ENCODE assay signal across 18 mouse cellular contexts in genomic region chr4:45502002-45502401, GRCm38 (mm10). TPM values are rescaled to one million over a fixed set of nuclear protein-coding genes. Genes with fewer than 3 reads are reported as not detected.
A peak's percentile ranks its signal among the peaks of the same experiment; 100 is the strongest.
DNase-seq lines count a peak whose midpoint lies in the region; ATAC-seq and TF ChIP-seq lines count a peak whose summit lies in the region.
"Had no signal": no experiment of that assay in that cellular context is flagged by ENCODE, and none has a peak within 500 bp of the region (broad histone marks: within the 10 kb centered on the region; RNA-seq: fewer than 3 reads in every experiment).

No protein-coding gene starts in this region.

- H3K4me1 ChIP-seq in kidney, embryonic 16.5 days (ENCODE audit: insufficient read depth, low read length): peaks cover 75% of the 10 kb centered on the region
- peaks cover 65% of the 10 kb centered on the region for H3K4me1 ChIP-seq in intestine, embryonic 16.5 days (ENCODE audit: control insufficient read depth, insufficient read depth, low read length)

- no peak for ATAC-seq in kidney, embryonic 16.5 days (ENCODE audit: low FRiP score, low TSS enrichment)
- peak; percentile 55 for ATAC-seq in Patski
- peak; percentile 52 for ATAC-seq in intestine, embryonic 16.5 days
- ATAC-seq: forebrain, embryonic 15.5 days; liver, embryonic 12.5 days had no signal

- no peaks in the 10 kb centered on the region for H3K27me3 ChIP-seq in kidney, embryonic 16.5 days (ENCODE audit: insufficient read depth, low read length)
- no peaks in the 10 kb centered on the region for H3K27me3 ChIP-seq in Patski
- H3K27me3 ChIP-seq in intestine, embryonic 16.5 days (replicated peaks; ENCODE audit: control insufficient read depth, insufficient read depth, low read length): no peaks in the 10 kb centered on the region
- H3K27me3 ChIP-seq: forebrain, embryonic 15.5 days; liver, embryonic 12.5 days; lung, embryonic 15.5 days; neural tube, embryonic 12.5 days had no signal

- no peaks in the 10 kb centered on the region for H3K36me3 ChIP-seq in kidney, embryonic 16.5 days (ENCODE audit: insufficient read depth, low read length)
- H3K36me3 ChIP-seq in intestine, embryonic 16.5 days (ENCODE audit: control insufficient read depth, insufficient read depth, low read length): no peaks in the 10 kb centered on the region
- H3K36me3 ChIP-seq: forebrain, embryonic 15.5 days; lung, embryonic 15.5 days; midbrain, embryonic 10.5 days; neural tube, embryonic 12.5 days had no signal

- POLR2A ChIA-PET in Patski (lab: Charles Lee): interaction anchor here (2.7 kb wide), 1 partner anchor 10 kb away, joined by 13 read pairs; no protein-coding TSS in a partner anchor

- CTCF ChIA-PET in Patski (lab: Charles Lee): interaction anchor here (1.0 to 1.3 kb wide), 2 partner anchors 11 to 26 kb away, joined by 3 read pairs; no protein-coding TSS in a partner anchor

- WGBS in kidney, embryonic 16.5 days: 65% methylated on average over 9 of the region's 9 CpGs
- WGBS in intestine, embryonic 16.5 days: 59% methylated on average over 9 of the region's 9 CpGs

- in situ Hi-C loops in Patski (cut with MboI; ENCODE audit: low pct_unique_long_range_greater_than_20kb): no loop called here

- H3K9ac ChIP-seq in kidney, embryonic 16.5 days (replicated peaks; ENCODE audit: low read length): no peak overlapping the region
- H3K9ac ChIP-seq in intestine, embryonic 16.5 days (ENCODE audit: low read depth, low read length): no peak overlapping the region
- H3K9ac ChIP-seq: forebrain, embryonic 15.5 days; hindbrain, embryonic 14.5 days; lung, embryonic 15.5 days; neural tube, embryonic 12.5 days had no signal

- DNase-seq in kidney, adult 11 months: peak; percentile 73
- DNase-seq in Patski (ENCODE audit: low read depth, low spot score): no peak
- peak; percentile 54 for DNase-seq in lung, postnatal 36 days
- no peak for DNase-seq in right cerebral cortex, postnatal 4 days
- no peak for DNase-seq in layer of hippocampus, adult 9-11 months
- DNase-seq in heart, adult 18-20 months: no peak
- DNase-seq: gastrocnemius, postnatal 36 days; thymus, postnatal 4 days had no signal

- no peak overlapping the region for H3K27ac ChIP-seq in kidney, embryonic 16.5 days (ENCODE audit: low read length)
- H3K27ac ChIP-seq in intestine, embryonic 16.5 days (ENCODE audit: low read length): peak overlapping the region; percentile 47; the same call in 1 of the 2 replicates
- H3K27ac ChIP-seq: forebrain, embryonic 15.5 days; heart, embryonic 10.5 days; hindbrain, embryonic 14.5 days; liver, embryonic 12.5 days; lung, embryonic 15.5 days; midbrain, embryonic 10.5 days; neural tube, embryonic 12.5 days had no signal

- H3K9me3 ChIP-seq in kidney, embryonic 16.5 days (ENCODE audit: low read length): no peaks in the 10 kb centered on the region
- H3K9me3 ChIP-seq in intestine, embryonic 16.5 days (ENCODE audit: control insufficient read depth, low read length): no peaks in the 10 kb centered on the region
- H3K9me3 ChIP-seq: forebrain, embryonic 15.5 days; heart, embryonic 10.5 days; liver, embryonic 12.5 days; lung, embryonic 15.5 days; midbrain, embryonic 10.5 days; neural tube, embryonic 12.5 days had no signal

- H3K4me3 ChIP-seq in kidney, embryonic 16.5 days (ENCODE audit: low read length): no peak overlapping the region
- H3K4me3 ChIP-seq in intestine, embryonic 16.5 days (ENCODE audit: low read length): no peak overlapping the region
- H3K4me3 ChIP-seq: erythroblast, embryonic 14.5 days; forebrain, embryonic 15.5 days; heart, embryonic 10.5 days; liver, embryonic 12.5 days; lung, embryonic 15.5 days; midbrain, embryonic 10.5 days; neural tube, embryonic 12.5 days had no signal

- TF ChIP-seq CTCF in Patski (IDR thresholded peaks at IDR 0.05): no peak

- H3K4me2 ChIP-seq in kidney, embryonic 16.5 days (replicated peaks; ENCODE audit: low read depth, low read length): no peak overlapping the region
- H3K4me2 ChIP-seq in intestine, embryonic 16.5 days (ENCODE audit: low read depth, low read length): no peak overlapping the region
- H3K4me2 ChIP-seq: forebrain, embryonic 15.5 days; hindbrain, embryonic 14.5 days; liver, embryonic 12.5 days; lung, embryonic 15.5 days; neural tube, embryonic 12.5 days had no signal

RNA-seq across cellular contexts. Expression of gene Shb, which starts 30.3 kb away (rescaled TPM):
- polyA plus RNA-seq in kidney, embryonic 16.5 days (2015; fragmentation: Nextera tagmentation; extraction: Ambion mirVana): 2.7 and 3.1 TPM in 2 replicates
- polyA plus RNA-seq in Patski (2021): 71.9 TPM
- 1.5 and 2.7 TPM in 2 replicates for polyA plus RNA-seq in intestine, embryonic 16.5 days (2015; fragmentation: Nextera tagmentation; extraction: Ambion mirVana)
- total RNA-seq in heart, adult 18-20 months (2021): 10 to 100 TPM; 32.5 to 45.3 TPM

Comparison
In these comparisons a context has a peak if more than half of its experiments do, and no peak if none do; other contexts are left out.
1. DNase-seq: peak in kidney, adult 11 months (single experiment) and lung, postnatal 36 days (single experiment); none in Patski (single experiment), right cerebral cortex, postnatal 4 days (single experiment), layer of hippocampus, adult 9-11 months (single experiment) and heart, adult 18-20 months (0 of 2).
2. RNA of gene Shb, which starts 30.3 kb away (polyA plus RNA-seq): 71.9 TPM in Patski (single experiment); 2.7 to 3.1 TPM in kidney, embryonic 16.5 days and 1.5 to 2.7 TPM in intestine, embryonic 16.5 days; every median in the first group is over 10 times any median in the second.